8 mouse cellular contexts compared by ENCODE assay signal in genomic region chr11:44620694-44621446, GRCm38 (mm10). TPM values are rescaled to one million over a fixed set of nuclear protein-coding genes. Genes with fewer than 3 reads are reported as not detected.
DNase-seq lines count a peak whose midpoint lies in the region; ATAC-seq and TF ChIP-seq lines count a peak whose summit lies in the region.

No protein-coding gene starts in this region.

- no peaks in the 10 kb centered on the region for H3K9me3 ChIP-seq in kidney, postnatal 0 days (replicated peaks; ENCODE audit: low read length)
- no peaks in the 10 kb centered on the region for H3K9me3 ChIP-seq in embryonic facial prominence, embryonic 14.5 days (ENCODE audit: control insufficient read depth, low read length)
- H3K9me3 ChIP-seq in hindbrain, embryonic 13.5 days, result no peaks in the 10 kb centered on the region
- no peaks in the 10 kb centered on the region for H3K9me3 ChIP-seq in neural tube, embryonic 11.5 days (ENCODE audit: control insufficient read depth, low read length)

- H3K9ac ChIP-seq in kidney, postnatal 0 days (ENCODE audit: low read depth, low read length), result peak overlapping the region; percentile 59
- H3K9ac ChIP-seq in embryonic facial prominence, embryonic 14.5 days (ENCODE audit: low read depth, low read length), result peak overlapping the region; percentile 95
- peak overlapping the region; percentile 99 for H3K9ac ChIP-seq in hindbrain, embryonic 13.5 days
- H3K9ac ChIP-seq in neural tube, embryonic 11.5 days (ENCODE audit: low read length), result peak overlapping the region; percentile 69

- no peak for DNase-seq in kidney, postnatal 0 days (ENCODE audit: low spot score)
- no peak for DNase-seq in kidney, adult 9 months
- DNase-seq in embryonic facial prominence, embryonic 14.5 days (ENCODE audit: low spot score), result no peak
- DNase-seq in neural tube, embryonic 11.5 days (ENCODE audit: low spot score), result no peak
- no peak for DNase-seq in right cerebral cortex, postnatal 25 days
- DNase-seq in B cell, adult 2 months, result no peak

- H3K4me3 ChIP-seq in kidney, postnatal 0 days (replicated peaks; ENCODE audit: low read depth, low read length), result peak overlapping the region; percentile 72
- H3K4me3 ChIP-seq in embryonic facial prominence, embryonic 14.5 days (ENCODE audit: low read depth, low read length), result peak overlapping the region; percentile 71
- H3K4me3 ChIP-seq in hindbrain, embryonic 13.5 days, result peak overlapping the region; percentile 71
- H3K4me3 ChIP-seq in neural tube, embryonic 11.5 days (ENCODE audit: low read depth, low read length), result peak overlapping the region; percentile 61

- no peak for ATAC-seq in kidney, postnatal 0 days (replicated peaks; ENCODE audit: low FRiP score, low read depth)
- no peak for ATAC-seq in embryonic facial prominence, embryonic 14.5 days (ENCODE audit: low read depth)
- ATAC-seq in hindbrain, embryonic 13.5 days (ENCODE audit: low FRiP score), result no peak
- ATAC-seq in neural tube, embryonic 11.5 days (ENCODE audit: insufficient read depth, low FRiP score, low TSS enrichment), result no peak
- ATAC-seq in activated CD4-positive, CD25-positive, alpha-beta regulatory T cell, adult 4 months, result no peak

- TF ChIP-seq CTCF in kidney, postnatal 0 days (IDR thresholded peaks at IDR 0.05; ENCODE audit: low read depth), result no peak

- peak overlapping the region; percentile 72 for H3K4me2 ChIP-seq in kidney, postnatal 0 days (ENCODE audit: low read length)
- peak overlapping the region; percentile 70 for H3K4me2 ChIP-seq in embryonic facial prominence, embryonic 14.5 days (ENCODE audit: low read depth, low read length)
- H3K4me2 ChIP-seq in hindbrain, embryonic 13.5 days, result peak overlapping the region; percentile 88
- H3K4me2 ChIP-seq in neural tube, embryonic 11.5 days (ENCODE audit: low read depth), result peak overlapping the region; percentile 85

- 47% methylated on average over 19 of the region's 19 CpGs for WGBS in kidney, postnatal 0 days
- WGBS in embryonic facial prominence, embryonic 14.5 days, result 39% methylated on average over 16 of the region's 19 CpGs
- WGBS in hindbrain, embryonic 13.5 days, result 33% methylated on average over 17 of the region's 19 CpGs
- 22% methylated on average over 17 of the region's 19 CpGs for WGBS in neural tube, embryonic 11.5 days

- H3K4me1 ChIP-seq in kidney, postnatal 0 days (replicated peaks; ENCODE audit: insufficient read depth, low read length), result peaks cover 8% of the 10 kb centered on the region; the same call in 1 of the 2 replicates
- H3K4me1 ChIP-seq in embryonic facial prominence, embryonic 14.5 days (ENCODE audit: control insufficient read depth, insufficient read depth, low read length), result peaks cover 6% of the 10 kb centered on the region
- H3K4me1 ChIP-seq in hindbrain, embryonic 13.5 days (replicated peaks), result peaks cover 63% of the 10 kb centered on the region
- H3K4me1 ChIP-seq in neural tube, embryonic 11.5 days (ENCODE audit: control insufficient read depth, insufficient read depth, low read length), result peaks cover 15% of the 10 kb centered on the region; the same call in 1 of the 2 replicates

- H3K27me3 ChIP-seq in kidney, postnatal 0 days (ENCODE audit: insufficient read depth, low read length), result peaks cover 14% of the 10 kb centered on the region
- peaks cover 36% of the 10 kb centered on the region for H3K27me3 ChIP-seq in embryonic facial prominence, embryonic 14.5 days (replicated peaks; ENCODE audit: control insufficient read depth, insufficient read depth, low read length)
- peaks cover 23% of the 10 kb centered on the region for H3K27me3 ChIP-seq in hindbrain, embryonic 13.5 days
- H3K27me3 ChIP-seq in neural tube, embryonic 11.5 days (ENCODE audit: control insufficient read depth, insufficient read depth, low read length), result peaks cover 13% of the 10 kb centered on the region

- H3K36me3 ChIP-seq in kidney, postnatal 0 days (ENCODE audit: insufficient read depth, low read length), result no peaks in the 10 kb centered on the region
- H3K36me3 ChIP-seq in embryonic facial prominence, embryonic 14.5 days (ENCODE audit: control insufficient read depth, insufficient read depth, low read length), result 0 out of 2 replicates have a peak, but pooled peaks cover 4% of the 10 kb centered on the region
- peaks cover 4% of the 10 kb centered on the region; the same call in 1 of the 2 replicates for H3K36me3 ChIP-seq in hindbrain, embryonic 13.5 days
- no peaks in the 10 kb centered on the region for H3K36me3 ChIP-seq in neural tube, embryonic 11.5 days (ENCODE audit: control insufficient read depth, insufficient read depth, low read length)

- H3K27ac ChIP-seq in kidney, postnatal 0 days, result peak overlapping the region; percentile 25; the same call in 1 of the 2 replicates
- peak overlapping the region; percentile 96 for H3K27ac ChIP-seq in embryonic facial prominence, embryonic 14.5 days (replicated peaks; ENCODE audit: low read depth, low read length)
- peak overlapping the region; percentile 83 for H3K27ac ChIP-seq in hindbrain, embryonic 13.5 days
- peak overlapping the region; percentile 34; the same call in 1 of the 2 replicates for H3K27ac ChIP-seq in neural tube, embryonic 11.5 days (ENCODE audit: low read depth, low read length)

RNA-seq across cellular contexts. Expression of gene Ebf1, which starts 3.8 kb away (rescaled TPM):
- polyA plus RNA-seq in kidney, postnatal 0 days (2015; fragmentation: Nextera tagmentation; extraction: Ambion mirVana), result 18.5 and 19.6 TPM in 2 replicates
- 54.5 and 61.6 TPM in 2 replicates for polyA plus RNA-seq in embryonic facial prominence, embryonic 14.5 days (2014; fragmentation: Nextera tagmentation; extraction: Ambion mirVana)
- 135 and 159 TPM in 2 replicates for polyA plus RNA-seq in hindbrain, embryonic 13.5 days (2015; fragmentation: Nextera tagmentation; extraction: Ambion mirVana)
- 104 and 113 TPM in 2 replicates for polyA plus RNA-seq in neural tube, embryonic 11.5 days (2014; fragmentation: Nextera tagmentation; extraction: Ambion mirVana)
- 1 to 10 TPM in 1 of 2 experiments, under 1 TPM in 1; 0.48 to 4.5 TPM for polyA plus RNA-seq in activated CD4-positive, CD25-positive, alpha-beta regulatory T cell, adult 4 months (2017; shearing (Covaris generic))

Comparison
In these comparisons a context has a peak if more than half of its experiments do, and no peak if none do; other contexts are left out.
1. H3K27ac ChIP-seq: peak in every context shown above with its lines; median percentile 96 in embryonic facial prominence, embryonic 14.5 days; 83 in hindbrain, embryonic 13.5 days; 34 in neural tube, embryonic 11.5 days; 25 in kidney, postnatal 0 days.